Mouse (Mus musculus): ENCODE data around the gene Rsph3b. TPM values are rescaled to one million over a fixed set of nuclear protein-coding genes. Genes with fewer than 3 reads are reported as not detected.
"Not testable (repeated sequence)": the region's sequence is repeated elsewhere in the genome, so short reads cannot be mapped to it uniquely, and the experiment has no call there.

Gene Rsph3b
- polyA plus RNA-seq, 1 experiment: 16.7 TPM

DNA sequence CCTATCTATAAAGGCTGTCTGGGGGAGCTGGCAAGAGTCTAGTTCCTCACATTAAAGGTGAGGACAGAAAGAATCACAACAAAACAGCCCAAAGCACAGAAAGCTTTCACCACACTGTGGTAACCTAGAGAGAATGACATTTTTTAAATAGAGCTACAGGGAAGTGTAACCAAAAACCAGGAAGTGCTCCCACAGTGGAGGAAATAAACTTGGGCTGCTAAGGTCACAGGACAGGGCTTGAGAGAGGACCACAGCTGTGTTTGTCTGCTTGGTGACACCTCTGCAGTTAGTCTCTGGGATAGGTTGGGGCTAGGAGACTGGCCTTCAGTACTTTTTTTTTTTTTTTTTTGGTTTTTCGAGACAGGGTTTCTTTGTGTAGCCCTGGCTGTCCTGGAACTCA lies 19.2 kb upstream of the Rsph3b start:
- not testable (repeated sequence) for DNase-seq; H3K4me3 ChIP-seq (replicated peaks; ENCODE audit: insufficient read depth, low read depth, low read length); H3K27me3 ChIP-seq (ENCODE audit: control insufficient read depth, insufficient read depth, low read length); H3K4me1 ChIP-seq (ENCODE audit: control insufficient read depth, insufficient read depth, low read length); H3K27ac ChIP-seq (ENCODE audit: insufficient read depth, low read length)
- 60% methylated on average over 1 of the region's 1 CpGs for WGBS

DNA sequence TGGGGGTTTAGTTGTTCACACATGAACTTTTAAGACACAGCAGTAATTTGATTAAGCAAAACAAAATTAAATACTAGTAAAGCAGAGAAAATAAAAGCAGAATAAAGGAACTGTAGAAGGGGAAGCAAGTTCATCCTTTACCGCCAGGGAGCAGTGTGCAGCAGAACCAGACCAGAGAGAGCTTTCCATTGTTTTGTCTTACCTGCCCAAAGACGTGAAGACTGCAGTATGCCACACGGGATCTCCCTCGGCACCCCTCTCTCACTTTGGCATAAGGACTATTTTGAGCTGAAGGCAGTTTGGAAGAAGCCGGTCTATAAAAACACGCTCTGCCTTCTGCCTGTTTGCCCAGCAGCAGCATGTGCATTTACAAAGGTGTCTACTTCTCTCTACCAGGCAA lies 16.9 kb upstream of the Rsph3b start:
- DNase-seq: peak in 1 of 2 experiments; percentile 31
- TF ChIP-seq CTCF (IDR thresholded peaks at IDR 0.05; ENCODE audit: borderline replicate concordance, insufficient read depth, low read depth, low read length): peak; percentile 49
- H3K4me1 ChIP-seq (ENCODE audit: control insufficient read depth, insufficient read depth, low read length); H3K27ac ChIP-seq (ENCODE audit: insufficient read depth, low read length); H3K27me3 ChIP-seq (ENCODE audit: control insufficient read depth, insufficient read depth, low read length); H3K4me3 ChIP-seq (replicated peaks; ENCODE audit: insufficient read depth, low read depth, low read length): not testable (repeated sequence)
- 17% methylated on average over 6 of the region's 6 CpGs for WGBS

DNA sequence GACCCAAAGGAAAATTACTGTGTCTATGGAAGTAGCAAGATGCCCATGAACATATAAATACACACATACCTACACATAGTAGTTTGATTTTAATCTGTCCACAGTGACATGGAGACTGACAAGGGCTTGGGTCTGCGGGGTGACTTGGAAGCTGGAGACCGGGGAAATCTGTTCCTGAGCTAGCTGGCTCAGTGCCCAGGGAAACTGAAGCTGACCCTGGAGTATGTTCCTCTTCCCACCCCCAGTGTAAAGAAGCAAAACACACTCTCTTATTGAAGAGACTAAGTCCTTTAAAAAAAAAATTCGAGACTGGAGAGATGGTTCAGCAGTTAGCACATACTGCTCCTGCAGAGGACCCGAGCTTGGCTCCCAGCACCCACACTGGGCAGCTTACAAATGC lies 14.5 kb upstream of the Rsph3b start:
- not testable (repeated sequence) for DNase-seq; H3K4me3 ChIP-seq (replicated peaks; ENCODE audit: insufficient read depth, low read depth, low read length); H3K27me3 ChIP-seq (ENCODE audit: control insufficient read depth, insufficient read depth, low read length); H3K4me1 ChIP-seq (ENCODE audit: control insufficient read depth, insufficient read depth, low read length); H3K27ac ChIP-seq (ENCODE audit: insufficient read depth, low read length)
- WGBS: 27% methylated on average over 4 of the region's 4 CpGs

DNA sequence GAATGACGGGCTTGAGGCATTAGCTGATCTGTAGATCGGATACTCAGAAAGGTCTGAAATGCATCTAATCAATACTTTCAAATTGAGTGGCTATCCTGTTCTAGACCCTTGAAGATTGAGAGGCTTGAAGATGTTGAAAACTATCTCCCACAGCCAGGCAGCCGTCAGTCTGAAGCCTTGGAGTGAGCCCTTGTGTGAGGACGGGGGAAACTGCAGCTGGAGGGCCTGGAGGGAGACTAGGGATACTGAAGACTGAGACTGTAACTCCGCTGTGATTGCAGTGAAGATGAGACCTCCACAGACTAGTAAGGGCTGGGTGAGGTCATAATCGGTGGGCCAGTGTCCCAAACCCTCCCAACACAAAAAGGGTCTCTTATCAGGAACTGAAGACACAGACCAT lies 13.9 kb upstream of the Rsph3b start:
- WGBS: 60% methylated on average over 3 of the region's 6 CpGs
- not testable (repeated sequence) for H3K27ac ChIP-seq (ENCODE audit: insufficient read depth, low read length); H3K4me3 ChIP-seq (replicated peaks; ENCODE audit: insufficient read depth, low read depth, low read length); H3K27me3 ChIP-seq (ENCODE audit: control insufficient read depth, insufficient read depth, low read length); H3K4me1 ChIP-seq (ENCODE audit: control insufficient read depth, insufficient read depth, low read length); DNase-seq

DNA sequence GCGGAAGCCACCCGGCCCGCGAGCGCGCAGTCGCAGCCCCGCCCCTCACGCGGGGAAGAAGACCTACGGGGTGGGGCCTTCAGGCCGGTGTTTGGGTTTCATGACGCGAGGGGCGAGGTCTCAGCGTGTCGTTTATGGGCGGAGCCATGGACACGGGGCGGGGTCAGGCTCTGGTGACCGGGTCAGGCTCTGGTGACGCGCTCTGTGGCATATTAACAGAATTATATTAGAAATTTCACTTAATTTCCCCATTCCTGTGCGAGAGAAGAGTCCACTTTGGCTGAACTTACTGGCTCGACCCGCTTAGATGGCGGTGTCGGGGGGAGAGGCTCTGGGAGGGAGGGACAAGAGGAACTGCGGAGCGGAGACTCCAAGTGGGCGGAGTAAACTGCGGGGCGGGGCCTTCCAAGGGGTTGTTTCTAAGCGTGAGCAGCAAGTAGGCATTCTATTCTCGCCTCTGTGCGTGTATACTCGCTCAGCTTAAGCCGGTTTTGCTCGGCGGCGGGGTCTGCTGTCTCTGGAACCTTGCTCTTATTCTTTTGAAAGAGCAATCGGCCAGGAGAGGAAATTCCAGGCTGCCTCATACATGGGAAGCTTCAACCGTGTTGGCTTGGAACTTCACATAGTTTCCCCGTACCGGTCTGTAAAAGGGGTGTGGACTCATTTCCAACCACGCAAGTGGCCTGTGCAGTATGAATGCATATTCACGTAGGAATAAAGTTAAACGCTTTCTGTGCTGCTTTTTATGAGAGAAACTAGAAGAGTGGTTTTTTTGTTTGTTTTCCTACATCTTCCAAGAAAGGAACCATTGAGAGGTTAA lies 12.9 kb upstream of the Rsph3b start:
- H3K27me3 ChIP-seq (ENCODE audit: control insufficient read depth, insufficient read depth, low read length); H3K4me1 ChIP-seq (ENCODE audit: control insufficient read depth, insufficient read depth, low read length); H3K27ac ChIP-seq (ENCODE audit: insufficient read depth, low read length): not testable (repeated sequence)
- 1% methylated on average over 21 of the region's 48 CpGs for WGBS
- peak; percentile 43 to 74 for DNase-seq
- H3K4me3 ChIP-seq (replicated peaks; ENCODE audit: insufficient read depth, low read depth, low read length): peak overlapping the region; percentile 62

- H3K27me3 ChIP-seq (ENCODE audit: control insufficient read depth, insufficient read depth, low read length); H3K4me1 ChIP-seq (ENCODE audit: control insufficient read depth, insufficient read depth, low read length); H3K27ac ChIP-seq (ENCODE audit: insufficient read depth, low read length): not testable (repeated sequence)
- WGBS: 1% methylated on average over 33 of the region's 51 CpGs
- peak; percentile 58 to 79 for DNase-seq
- H3K4me3 ChIP-seq (replicated peaks; ENCODE audit: insufficient read depth, low read depth, low read length): peak within 1 kb of the TSS; percentile 67
These were observed 12.3 kb upstream of the Rsph3b start, which contains the start of gene Tagap1 for GRCm38 (mm10) chr17:6960776-6961175. Gene Tagap1, minus strand, starts transcription at chr17:6961156.

- not testable (repeated sequence) for H3K27me3 ChIP-seq (ENCODE audit: control insufficient read depth, insufficient read depth, low read length); DNase-seq; H3K4me3 ChIP-seq (replicated peaks; ENCODE audit: insufficient read depth, low read depth, low read length); H3K4me1 ChIP-seq (ENCODE audit: control insufficient read depth, insufficient read depth, low read length); H3K27ac ChIP-seq (ENCODE audit: insufficient read depth, low read length)
- 1% methylated on average over 12 of the region's 12 CpGs for WGBS
These were observed 11.9 kb upstream of the Rsph3b start for GRCm38 (mm10) chr17:6960349-6960748.

- not testable (repeated sequence) for H3K4me3 ChIP-seq (replicated peaks; ENCODE audit: insufficient read depth, low read depth, low read length); DNase-seq; H3K27me3 ChIP-seq (ENCODE audit: control insufficient read depth, insufficient read depth, low read length); H3K27ac ChIP-seq (ENCODE audit: insufficient read depth, low read length); H3K4me1 ChIP-seq (ENCODE audit: control insufficient read depth, insufficient read depth, low read length)
- 41% methylated on average over 5 of the region's 6 CpGs for WGBS
These were observed 11.2 kb upstream of the Rsph3b start for GRCm38 (mm10) chr17:6959543-6960259.

DNA sequence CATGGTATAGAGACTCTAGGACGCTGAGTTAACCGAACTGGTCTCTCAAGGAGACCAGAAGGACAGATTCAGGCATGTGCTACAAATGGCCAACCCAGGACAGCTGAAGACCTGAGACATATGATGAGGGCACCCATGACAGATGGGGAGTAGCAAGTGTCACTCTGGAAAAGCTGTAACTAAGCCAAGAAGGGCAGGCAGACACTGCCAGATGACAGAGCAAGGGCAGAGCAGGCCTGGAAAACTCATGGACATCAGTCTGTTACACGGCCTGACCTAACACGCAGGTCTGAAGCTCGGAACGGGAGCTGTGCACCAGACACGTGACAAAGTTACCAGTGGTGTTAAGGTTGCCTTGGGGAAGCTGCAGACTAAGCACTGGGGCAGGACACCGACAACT lies 10.4 kb upstream of the Rsph3b start:
- not testable (repeated sequence) for H3K27me3 ChIP-seq (ENCODE audit: control insufficient read depth, insufficient read depth, low read length); H3K4me1 ChIP-seq (ENCODE audit: control insufficient read depth, insufficient read depth, low read length); H3K4me3 ChIP-seq (replicated peaks; ENCODE audit: insufficient read depth, low read depth, low read length); H3K27ac ChIP-seq (ENCODE audit: insufficient read depth, low read length)
- 26% methylated on average over 7 of the region's 8 CpGs for WGBS
- DNase-seq: peak in 1 of 2 experiments; percentile 30

DNA sequence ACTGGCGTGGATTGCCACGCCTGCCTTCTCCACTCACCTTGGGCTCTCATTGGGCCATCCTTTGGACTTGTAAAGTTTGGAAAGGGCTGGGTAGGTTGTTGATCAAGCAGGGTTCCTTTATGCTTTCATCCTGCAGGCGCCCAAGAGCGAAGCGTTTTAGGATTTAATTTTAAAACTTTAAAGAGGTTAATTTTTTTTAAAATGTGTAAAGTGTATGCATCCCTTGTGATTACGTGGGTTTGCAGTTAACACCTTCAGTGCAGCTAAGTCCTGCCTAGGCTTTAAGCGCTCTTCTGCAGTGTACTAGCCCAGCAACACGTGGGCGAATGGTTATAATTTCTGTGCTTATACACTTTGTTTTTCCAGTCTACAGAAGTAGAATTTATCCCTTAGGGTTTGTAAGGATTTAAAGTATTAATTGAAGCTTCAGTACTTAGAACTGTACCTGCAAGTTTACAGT lies 317 bp upstream of the Rsph3b start:
- H3K27ac ChIP-seq (ENCODE audit: insufficient read depth, low read length); H3K4me3 ChIP-seq (replicated peaks; ENCODE audit: insufficient read depth, low read depth, low read length); DNase-seq; H3K27me3 ChIP-seq (ENCODE audit: control insufficient read depth, insufficient read depth, low read length); H3K4me1 ChIP-seq (ENCODE audit: control insufficient read depth, insufficient read depth, low read length): not testable (repeated sequence)
- 18% methylated on average over 9 of the region's 9 CpGs for WGBS

DNA sequence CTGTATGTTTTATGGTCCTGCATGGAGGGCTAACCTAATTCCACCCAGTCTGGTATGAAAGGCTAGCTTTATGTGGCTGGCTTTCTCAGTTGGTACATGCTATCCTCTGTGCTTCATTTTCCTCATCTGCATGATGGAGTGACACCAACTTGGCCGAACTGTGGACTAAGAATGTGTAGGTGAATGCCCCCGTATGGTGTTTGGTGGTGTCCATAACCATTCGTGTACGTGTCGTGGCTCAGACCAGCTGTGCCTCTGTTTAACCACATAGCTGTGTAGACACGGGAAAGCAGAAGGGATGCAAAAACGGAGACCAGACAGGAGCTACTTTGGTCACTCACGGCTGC lies 872 bp downstream of the Rsph3b start:
- not testable (repeated sequence) for H3K27ac ChIP-seq (ENCODE audit: insufficient read depth, low read length); H3K4me3 ChIP-seq (replicated peaks; ENCODE audit: insufficient read depth, low read depth, low read length); DNase-seq; H3K27me3 ChIP-seq (ENCODE audit: control insufficient read depth, insufficient read depth, low read length); H3K4me1 ChIP-seq (ENCODE audit: control insufficient read depth, insufficient read depth, low read length)
- WGBS: no CpG with 5 or more reads among the region's 8 CpGs

- H3K27ac ChIP-seq (ENCODE audit: insufficient read depth, low read length); H3K27me3 ChIP-seq (ENCODE audit: control insufficient read depth, insufficient read depth, low read length); H3K4me1 ChIP-seq (ENCODE audit: control insufficient read depth, insufficient read depth, low read length); DNase-seq; H3K4me3 ChIP-seq (replicated peaks; ENCODE audit: insufficient read depth, low read depth, low read length): not testable (repeated sequence)
- WGBS: no CpG with 5 or more reads among the region's 4 CpGs
These were observed 5.9 kb downstream of the Rsph3b start for GRCm38 (mm10) chr17:6942560-6942959.

Data from cerebellum, adult 2 months (tissue).